Mouse (Mus musculus) thymus, adult 2 months (tissue): ENCODE measurements around the gene E030018B13Rik. TPM values are rescaled to one million over a fixed set of nuclear protein-coding genes. Genes with fewer than 3 reads are reported as not detected.
A peak's percentile ranks its signal among the peaks of the same experiment; 100 is the strongest.

Source experiments
- DNase-seq: peaks from one replicate; pipeline ENCODE4 v3.0.0; 2021
- H3K27ac ChIP-seq: fragments of 200-500 bp; 2 replicates; pipeline ENCODE4 v1.5.1; 2012; ENCODE audit warnings: low read length, control low read depth; ENCODE audit not compliant: control insufficient read depth, insufficient read depth
- H3K27me3 ChIP-seq: fragments of 200-500 bp; 2 replicates; pipeline ENCODE4 v1.6.1; 2012; ENCODE audit warnings: mild to moderate bottlenecking, low read length, moderate library complexity, mixed read lengths; ENCODE audit not compliant: control insufficient read depth, insufficient read depth
- H3K36me3 ChIP-seq: fragments of 200-500 bp; 2 replicates; pipeline ENCODE4 v1.6.1; 2012; ENCODE audit warnings: mild to moderate bottlenecking, low read length, moderate library complexity; ENCODE audit not compliant: control insufficient read depth, insufficient read depth
- H3K4me1 ChIP-seq: fragments of 200-500 bp; replicated peaks from 2 replicates; pipeline ENCODE4 v1.6.1; 2012; ENCODE audit warnings: low read length; ENCODE audit not compliant: control insufficient read depth, insufficient read depth
- H3K4me3 ChIP-seq: fragments of 200-500 bp; 2 replicates; pipeline ENCODE4 v1.5.1; 2012; ENCODE audit warnings: mild to moderate bottlenecking, low read length, control low read depth, moderate library complexity; ENCODE audit not compliant: control insufficient read depth, insufficient read depth
- CTCF ChIP-seq: fragments of 200-500 bp; IDR thresholded peaks from 2 replicates; pipeline ENCODE4 v1.5.1; 2012; ENCODE audit warnings: mild to moderate bottlenecking, control low read depth, low read length, moderate library complexity, borderline replicate concordance; ENCODE audit not compliant: control insufficient read depth, poor library complexity, insufficient read depth; ENCODE audit errors: extremely low read depth
- POLR2A ChIP-seq: fragments of 200-500 bp; IDR thresholded peaks from 2 replicates; pipeline ENCODE4 v1.6.1; 2012; ENCODE audit warnings: mild to moderate bottlenecking, low read length, control low read depth, moderate library complexity; ENCODE audit not compliant: control insufficient read depth, poor library complexity, insufficient read depth; ENCODE audit errors: extremely low read depth
- WGBS: fragments of 180-500 bp; shearing (Covaris S2); methylation state at CpG from one replicate; pipeline ENCODE4 v1.1.7; 2018; 5-methylcytosine and 5-hydroxymethylcytosine counted together
- polyA plus RNA-seq: library from polyadenylated mRNA; depleted of rRNA; stranded (reverse); fragments of >200 nt; gene quantifications from 2 replicates; pipeline ENCODE4 v1.2.3, GENCODE M21; 2012

Gene E030018B13Rik
- polyA plus RNA-seq, 1 experiment = not detected

DNA sequence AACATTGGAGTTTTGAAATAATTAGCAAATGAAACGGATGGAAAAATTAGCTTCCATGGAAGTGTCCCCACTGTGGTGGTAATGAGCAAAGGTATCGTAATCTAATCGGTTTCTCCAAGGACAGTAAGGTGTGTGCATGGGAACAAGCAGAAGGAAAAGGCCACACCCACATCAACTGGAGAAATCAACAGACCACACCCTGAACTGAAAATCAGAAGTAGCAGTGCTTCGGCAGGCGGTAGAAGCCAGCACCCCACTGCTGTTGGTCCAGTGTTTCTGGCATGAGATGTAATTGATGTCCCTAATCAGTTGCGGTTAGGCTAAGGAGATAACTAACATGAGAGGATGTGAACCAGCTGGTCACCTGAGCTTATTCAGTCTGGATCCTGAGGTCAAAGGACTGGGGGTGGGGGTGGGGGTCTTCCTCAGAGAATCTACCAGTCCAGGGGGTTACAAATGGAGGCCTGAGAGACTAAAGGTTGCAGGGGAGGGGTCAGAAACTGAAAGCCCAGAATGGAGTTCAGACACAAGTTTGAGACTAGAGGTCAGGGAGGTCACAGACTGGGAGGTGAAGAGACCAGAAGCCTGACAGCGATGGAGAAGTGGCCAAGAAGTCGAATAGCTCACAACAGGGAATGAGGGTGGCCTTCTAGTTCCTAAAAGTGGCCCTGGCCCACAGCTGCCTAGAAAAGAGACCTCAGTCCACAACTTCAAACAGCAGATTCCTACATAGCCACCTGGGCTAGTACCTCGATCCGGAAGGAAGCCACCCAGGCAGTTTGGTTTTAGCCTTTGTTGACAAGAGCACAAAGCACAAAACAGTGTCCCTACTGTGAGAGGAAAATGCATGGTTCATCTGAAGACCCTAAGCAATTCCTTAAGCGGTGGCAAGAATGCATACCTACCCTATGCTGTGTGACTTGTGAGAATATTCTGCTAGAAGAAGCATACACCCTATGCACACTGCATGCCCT lies 31.1 kb downstream of the E030018B13Rik start:
- no peak overlapping the region for H3K4me3 ChIP-seq
- H3K36me3 ChIP-seq = no peaks in the 10 kb centered on the region
- peaks cover 39% of the 10 kb centered on the region for H3K4me1 ChIP-seq
- TF ChIP-seq POLR2A = no peak
- 83% methylated on average over 11 of the region's 11 CpGs for WGBS
- DNase-seq = no peak
- peak overlapping the region; percentile 81 for H3K27ac ChIP-seq
- H3K27me3 ChIP-seq = no peaks in the 10 kb centered on the region

DNA sequence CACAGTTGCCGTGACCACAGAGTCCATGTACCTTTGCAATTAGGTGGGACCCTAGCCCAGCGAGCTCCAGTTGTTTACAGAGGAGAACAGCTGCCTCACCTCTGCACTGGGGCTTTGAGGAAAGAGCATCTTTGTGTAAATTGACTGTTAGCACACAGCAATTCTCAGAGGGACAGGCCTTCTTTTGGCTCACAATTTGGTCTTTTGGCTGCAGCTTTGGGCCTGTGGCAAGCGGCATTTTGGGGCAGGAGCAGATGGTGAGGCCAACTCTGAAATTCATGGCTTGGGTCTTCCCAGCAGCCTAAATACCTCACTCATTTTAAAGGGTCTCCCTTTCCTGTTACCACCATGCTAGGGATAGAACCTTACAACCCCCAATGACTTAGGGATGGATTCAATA lies 32.5 kb downstream of the E030018B13Rik start:
- H3K4me3 ChIP-seq = no peak overlapping the region
- no peak for TF ChIP-seq CTCF
- TF ChIP-seq POLR2A = no peak
- H3K36me3 ChIP-seq = no peaks in the 10 kb centered on the region
- no peaks in the 10 kb centered on the region for H3K27me3 ChIP-seq
- 94% methylated on average over 3 of the region's 3 CpGs for WGBS
- peaks cover 36% of the 10 kb centered on the region for H3K4me1 ChIP-seq
- no peak for DNase-seq
- peak overlapping the region; percentile 62 for H3K27ac ChIP-seq

DNA sequence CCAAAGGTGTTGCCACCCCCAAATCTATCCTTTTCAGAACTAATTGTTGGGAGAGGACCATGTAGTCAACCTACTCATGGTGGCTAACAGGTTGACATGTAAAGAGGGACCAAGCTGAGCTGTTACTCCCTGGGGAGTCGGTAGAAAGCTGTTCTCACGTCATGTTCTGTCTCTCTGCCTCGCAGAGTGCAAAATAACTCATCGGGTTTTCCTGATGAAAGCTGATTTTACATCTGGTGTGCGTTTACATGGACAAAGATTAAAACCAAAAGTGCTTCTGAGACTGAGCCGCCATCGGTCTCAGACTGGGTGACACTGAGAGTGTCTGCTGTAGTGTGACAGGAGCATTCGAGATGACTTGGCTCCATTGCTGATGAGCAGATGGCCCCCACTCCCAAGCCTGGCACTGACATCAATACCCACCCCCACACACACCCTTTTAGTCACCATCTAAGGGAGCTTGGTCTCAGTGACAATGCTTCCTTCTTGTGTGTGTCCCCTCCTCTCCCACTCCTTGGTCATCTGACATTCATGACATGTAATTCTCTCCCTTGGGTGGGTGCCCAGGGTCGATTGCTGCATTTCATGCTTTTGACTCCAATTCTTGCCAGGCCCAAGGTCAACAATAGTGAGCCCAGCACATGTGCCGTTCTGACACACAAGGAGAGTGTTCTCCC lies 34.4 kb downstream of the E030018B13Rik start:
- WGBS = 93% methylated on average over 10 of the region's 10 CpGs
- DNase-seq = no peak
- H3K4me3 ChIP-seq = no peak overlapping the region
- TF ChIP-seq POLR2A = no peak
- no peak for TF ChIP-seq CTCF
- no peak overlapping the region for H3K27ac ChIP-seq
- peaks cover 34% of the 10 kb centered on the region for H3K4me1 ChIP-seq
- no peaks in the 10 kb centered on the region for H3K27me3 ChIP-seq
- H3K36me3 ChIP-seq = no peaks in the 10 kb centered on the region

DNA sequence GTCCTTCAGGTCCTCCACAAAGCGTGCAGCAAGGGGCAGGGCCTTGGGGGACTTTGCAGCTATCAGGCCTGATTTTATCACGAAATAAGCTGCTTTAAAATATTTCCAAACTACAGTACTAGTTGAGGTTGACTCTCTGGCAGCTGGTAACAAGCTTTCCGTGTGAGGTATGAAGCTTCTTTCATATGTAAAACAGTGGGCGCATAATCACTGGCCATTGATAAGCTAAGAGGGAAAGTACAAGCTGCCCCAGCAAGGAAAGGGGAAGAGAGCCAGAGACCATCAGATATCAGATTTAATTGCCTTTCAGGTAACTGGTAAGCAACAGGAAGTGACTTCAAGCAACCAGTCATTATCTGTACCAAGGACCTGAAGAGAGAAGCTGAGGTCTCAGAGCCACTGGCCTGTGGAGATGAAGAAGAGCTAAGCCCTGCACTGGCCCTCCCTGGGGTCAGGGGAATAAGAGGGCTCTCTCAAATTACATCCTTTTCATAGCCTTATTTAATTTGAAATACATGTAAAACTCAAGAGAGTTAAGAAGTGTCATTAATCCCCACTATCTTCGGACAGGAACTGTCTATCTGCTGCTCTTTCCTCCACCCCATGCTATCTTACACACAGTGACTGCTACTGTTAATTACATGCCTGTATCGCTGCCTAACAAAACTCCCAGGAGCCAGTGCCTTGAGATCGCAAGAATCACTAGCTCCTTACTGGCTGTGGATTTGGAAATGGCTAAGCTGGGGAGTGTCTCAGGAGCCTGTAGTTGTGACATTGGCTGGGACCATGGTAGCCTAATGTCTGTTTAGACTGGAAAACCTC lies 35.6 kb downstream of the E030018B13Rik start:
- no peak for DNase-seq
- Histone ChIP-seq H3K4me1 (peaks cover 42% of the 10 kb centered on the region), H3K27ac (no peak overlapping the region), H3K4me3 (no peak overlapping the region), H3K27me3 (no peaks in the 10 kb centered on the region), H3K36me3 (no peaks in the 10 kb centered on the region)
- no peak for TF ChIP-seq POLR2A
- TF ChIP-seq CTCF = no peak
- 90% methylated on average over 7 of the region's 7 CpGs for WGBS

DNA sequence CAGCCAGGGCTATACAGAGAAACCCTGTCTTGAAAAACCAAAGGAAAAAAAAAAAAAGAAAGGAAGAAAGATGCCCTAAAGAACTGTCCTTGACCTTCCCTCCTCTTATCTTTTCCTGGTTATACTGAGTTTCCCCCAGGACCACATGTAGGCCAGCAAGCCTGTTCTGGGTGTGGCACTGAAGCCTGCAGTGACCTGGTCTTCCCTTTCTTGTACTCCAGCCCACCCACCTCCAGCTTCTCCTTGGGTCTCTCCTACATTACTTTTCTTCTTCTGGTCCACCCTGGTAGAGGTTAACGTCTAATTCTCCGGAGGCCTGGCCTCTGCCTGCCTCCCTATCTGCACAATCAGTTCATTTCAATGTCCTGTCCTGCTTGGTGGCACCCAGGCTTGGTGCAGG lies 38.8 kb downstream of the E030018B13Rik start:
- Histone ChIP-seq H3K4me1 (peaks cover 47% of the 10 kb centered on the region), H3K27me3 (no peaks in the 10 kb centered on the region), H3K4me3 (no peak overlapping the region), H3K27ac (no peak overlapping the region), H3K36me3 (no peaks in the 10 kb centered on the region)
- no peak for TF ChIP-seq CTCF
- TF ChIP-seq POLR2A = no peak
- no peak for DNase-seq
- 97% methylated on average over 2 of the region's 2 CpGs for WGBS
